Mouse (Mus musculus): ENCODE measurements at regions not wholly inside any gene's neighbourhood (a gene's known extent, or its start where the extent isn't known, plus 50 kb on each side); places are given as distances from the start of the nearest gene placed in this dataset.
"Not testable (repeated sequence)": the region's sequence is repeated elsewhere in the genome, so short reads cannot be mapped to it uniquely, and the experiment has no call there.

DNA sequence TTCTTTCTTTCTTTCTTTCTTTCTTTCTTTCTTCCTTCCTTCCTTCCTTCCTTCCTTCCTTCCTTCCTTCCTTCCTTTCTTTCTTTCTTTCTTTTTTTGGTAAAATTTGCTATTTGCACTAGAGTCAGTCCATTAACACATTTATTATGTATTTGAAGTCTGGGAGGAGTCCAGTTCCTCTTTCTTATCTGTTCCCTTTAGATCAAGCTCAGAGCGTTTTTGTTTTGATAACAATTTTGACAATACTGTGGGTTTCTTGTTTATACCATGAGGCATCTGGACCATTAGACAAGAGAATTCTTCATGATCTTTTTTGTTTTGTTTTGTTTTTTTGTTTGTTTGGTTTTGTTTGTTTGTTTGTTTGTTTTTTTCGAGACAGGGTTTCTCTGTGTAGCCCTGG is 52.3 kb upstream of the Cttnbp2 start:
- not testable (repeated sequence) for DNase-seq (ENCODE audit: inconsistent ontology term)

DNA sequence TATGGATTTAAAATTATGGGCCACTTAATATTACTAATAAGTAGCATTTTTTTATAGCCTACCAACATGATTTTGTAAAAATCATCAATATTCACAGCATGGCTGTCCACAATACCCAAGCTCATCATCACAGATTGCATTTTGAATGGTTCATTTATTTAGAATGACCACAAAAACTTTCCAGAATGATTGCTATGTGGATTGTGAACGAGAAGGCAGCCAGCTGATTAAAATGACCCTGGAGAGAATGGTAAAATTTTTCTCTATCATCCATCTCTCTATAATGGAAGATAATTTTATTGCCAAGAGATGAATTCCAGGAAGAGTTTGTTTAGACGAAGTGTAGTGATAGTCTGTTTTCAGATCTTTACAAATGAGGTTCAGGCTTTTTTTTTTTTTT is 54.6 kb upstream of the Cttnbp2 start:
- peak; percentile 94 for DNase-seq (ENCODE audit: inconsistent ontology term)

DNA sequence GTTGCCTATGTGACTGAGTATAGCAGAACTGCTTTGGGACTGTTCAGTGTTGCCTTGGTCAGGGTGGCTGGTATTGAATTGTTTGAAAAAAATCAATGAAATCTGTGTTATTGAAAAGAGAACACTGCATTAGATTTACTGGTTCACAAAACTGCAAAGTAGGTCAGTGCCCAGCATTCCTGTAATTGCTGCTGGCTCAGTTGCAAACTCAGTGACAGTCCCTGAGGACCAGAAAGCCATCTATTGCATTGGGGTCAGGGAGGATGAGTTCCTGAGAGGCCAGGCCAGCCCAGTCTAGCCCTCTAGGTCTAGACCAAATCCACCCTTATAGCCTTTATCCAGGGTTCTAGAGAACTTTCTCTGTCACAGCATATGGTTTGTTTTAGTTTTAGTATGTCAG is 63.9 kb upstream of the Cttnbp2 start:
- DNase-seq (ENCODE audit: inconsistent ontology term) = peak; percentile 72

DNA sequence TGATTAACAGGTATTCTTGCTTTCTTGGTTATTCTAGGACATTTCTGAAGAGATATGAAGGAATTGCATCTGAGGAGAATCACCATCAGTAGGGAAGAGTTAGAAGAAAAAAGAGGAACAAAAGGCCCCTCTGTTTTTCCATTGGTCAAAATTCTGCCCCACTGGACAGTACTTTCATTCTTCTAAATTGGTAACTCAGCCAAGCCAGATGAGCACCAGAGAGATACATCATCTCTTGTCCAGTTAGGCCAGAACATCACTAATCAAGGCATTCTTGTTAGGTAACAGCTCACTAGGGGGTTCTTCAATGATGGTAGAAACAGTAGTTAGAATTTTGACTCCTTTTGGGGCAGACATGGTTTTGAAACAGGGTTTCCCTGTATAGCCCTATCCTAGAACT is 74.8 kb upstream of the Cttnbp2 start:
- DNase-seq (ENCODE audit: inconsistent ontology term) = no peak

DNA sequence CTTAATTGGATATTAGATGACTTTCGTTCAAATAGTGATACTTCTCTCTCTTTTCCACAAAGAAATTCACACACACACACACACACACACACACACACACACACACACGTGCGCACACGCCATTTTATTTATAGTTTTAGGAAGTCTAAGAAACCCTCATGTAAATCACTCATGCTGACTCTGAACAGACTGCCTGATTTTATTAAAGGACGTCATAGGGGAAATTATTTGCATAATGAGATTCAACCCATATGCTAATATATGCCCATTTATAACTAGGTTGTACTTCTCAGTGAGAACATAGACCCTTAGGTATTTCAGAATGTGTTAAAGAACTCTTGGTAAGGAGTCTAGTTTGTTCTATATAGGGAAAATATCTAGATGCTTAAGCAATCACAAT is 82.0 kb upstream of the Cttnbp2 start:
- no peak for DNase-seq (ENCODE audit: inconsistent ontology term)

DNA sequence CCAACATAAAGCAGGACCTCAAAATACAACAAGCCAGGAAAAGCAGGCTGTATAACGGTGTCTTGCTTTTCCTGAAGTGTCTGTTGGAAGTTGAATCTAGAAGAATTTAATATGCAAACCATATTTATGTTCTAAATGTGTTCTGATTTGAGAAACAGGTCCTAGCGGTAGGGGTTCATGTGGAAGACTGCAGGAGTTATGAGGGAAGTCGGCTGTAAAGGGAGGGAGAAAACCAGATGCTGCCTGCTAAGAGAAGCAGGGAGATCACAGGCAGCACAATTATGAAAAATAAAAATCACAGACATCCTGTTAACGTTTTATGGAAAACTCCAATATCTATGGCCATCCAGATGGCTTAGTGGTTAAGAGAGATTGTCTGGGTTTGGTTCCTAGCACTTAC is 85.0 kb upstream of the Cttnbp2 start:
- DNase-seq (ENCODE audit: inconsistent ontology term) = no peak

DNA sequence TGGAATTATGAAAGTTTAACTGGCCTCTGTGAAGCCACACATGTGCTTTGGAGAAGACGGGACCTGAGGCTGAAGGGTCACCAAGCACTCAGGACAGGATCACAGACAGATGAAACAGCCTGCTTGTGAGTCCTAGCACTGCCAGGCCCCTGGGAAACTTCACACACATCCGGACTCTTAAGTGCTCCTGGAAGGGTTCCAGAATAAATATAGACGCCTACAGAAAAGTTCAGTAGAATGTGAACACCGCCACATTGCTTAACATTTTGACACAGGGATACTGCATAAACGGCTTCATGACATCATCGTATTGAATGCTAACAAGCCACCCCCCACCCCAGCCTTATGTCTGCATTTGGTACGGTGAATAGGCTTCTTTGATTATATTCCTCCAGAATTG is 87.3 kb upstream of the Cttnbp2 start:
- DNase-seq (ENCODE audit: inconsistent ontology term) = no peak

DNA sequence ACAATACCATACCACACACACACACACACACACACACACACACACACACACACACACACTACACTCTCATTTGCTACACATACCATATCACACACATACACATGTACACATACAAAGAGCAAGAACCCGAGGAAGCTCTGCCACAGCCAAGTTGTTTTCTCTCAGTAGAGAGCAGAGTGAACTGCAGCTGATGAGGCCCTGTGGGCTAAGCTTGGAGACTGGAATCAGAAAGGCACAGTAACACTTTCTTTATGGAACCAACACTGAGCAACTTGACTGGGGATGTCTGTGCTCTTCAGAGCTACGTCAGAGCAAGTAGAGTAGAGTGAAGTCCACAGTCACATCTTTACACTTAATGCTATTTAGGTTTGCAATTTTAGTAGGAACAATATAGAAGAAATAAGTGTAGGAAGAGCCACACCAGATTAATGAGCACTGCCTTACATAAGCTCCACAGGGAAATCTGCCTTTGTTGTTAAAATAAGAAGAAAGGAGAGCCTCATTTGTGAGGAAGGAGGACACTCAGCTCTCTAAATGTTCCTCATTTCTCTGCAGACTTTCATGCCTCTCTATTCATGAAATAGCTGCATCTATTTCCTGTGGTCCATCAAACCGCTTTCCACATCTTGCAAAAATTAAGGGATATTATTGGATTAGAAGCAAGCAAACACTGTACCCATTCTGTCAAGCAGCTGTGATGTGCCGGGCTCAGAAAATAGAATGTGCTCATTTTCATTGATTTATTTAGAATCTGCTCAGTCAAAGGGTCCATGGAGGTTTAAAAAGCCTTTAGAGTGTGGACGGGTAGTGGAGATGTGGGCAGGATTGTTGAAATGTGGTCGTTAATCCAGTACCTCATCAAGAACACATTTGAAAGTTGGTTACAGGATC is 107.0 kb upstream of the Cttnbp2 start:
- DNase-seq (ENCODE audit: inconsistent ontology term) = no peak

DNA sequence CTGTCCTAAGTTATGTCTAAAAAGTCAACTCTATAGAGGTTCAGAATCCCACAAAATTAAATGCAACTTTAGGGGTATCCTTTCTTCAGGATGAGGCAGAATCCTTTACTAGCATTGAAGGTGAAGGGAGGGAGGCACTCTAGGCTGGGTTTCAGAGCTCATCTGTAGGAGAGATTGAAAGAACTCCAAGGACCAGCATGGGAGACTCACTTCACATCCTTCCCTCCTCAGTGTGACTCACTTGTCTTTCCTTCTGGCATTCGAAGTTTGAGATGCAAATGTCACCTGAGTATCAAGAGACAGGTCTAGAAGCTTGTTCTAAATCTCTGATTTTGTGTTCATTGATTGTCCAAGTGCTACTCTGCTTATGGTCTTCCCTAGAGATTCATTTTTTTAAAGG is 113.9 kb upstream of the Cttnbp2 start:
- no peak for DNase-seq (ENCODE audit: inconsistent ontology term)

DNA sequence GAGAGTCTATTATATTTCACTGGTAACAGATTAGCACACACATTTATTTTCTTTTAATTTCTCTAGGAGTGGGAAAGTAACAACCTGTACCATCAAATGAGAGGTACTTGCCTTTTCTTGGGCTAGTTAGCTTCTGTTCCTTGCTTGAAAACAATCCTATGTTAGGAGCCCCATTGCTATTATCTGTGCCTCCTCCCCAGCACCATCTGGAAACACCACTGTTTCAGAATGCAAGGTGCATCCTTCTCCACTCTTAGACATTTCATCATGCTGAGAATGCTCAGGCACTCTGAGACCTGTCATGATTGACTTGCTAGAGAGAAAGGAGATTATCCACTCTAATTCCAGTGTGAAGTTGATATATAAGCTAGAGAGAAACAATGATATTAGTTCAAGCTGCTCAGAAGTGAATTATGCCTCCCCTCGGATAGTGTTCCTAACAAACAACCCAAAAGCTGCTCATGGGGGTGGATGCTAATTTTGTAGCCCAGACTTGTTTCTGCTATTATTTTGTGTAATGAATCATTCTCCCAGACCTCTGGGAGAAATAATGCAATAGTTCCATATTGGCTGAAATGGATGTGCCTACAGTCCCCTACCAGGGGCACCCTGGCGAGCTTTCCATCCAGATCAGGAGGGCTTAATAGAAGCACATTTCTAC is 119.0 kb upstream of the Cttnbp2 start:
- no peak for DNase-seq (ENCODE audit: inconsistent ontology term)

DNA sequence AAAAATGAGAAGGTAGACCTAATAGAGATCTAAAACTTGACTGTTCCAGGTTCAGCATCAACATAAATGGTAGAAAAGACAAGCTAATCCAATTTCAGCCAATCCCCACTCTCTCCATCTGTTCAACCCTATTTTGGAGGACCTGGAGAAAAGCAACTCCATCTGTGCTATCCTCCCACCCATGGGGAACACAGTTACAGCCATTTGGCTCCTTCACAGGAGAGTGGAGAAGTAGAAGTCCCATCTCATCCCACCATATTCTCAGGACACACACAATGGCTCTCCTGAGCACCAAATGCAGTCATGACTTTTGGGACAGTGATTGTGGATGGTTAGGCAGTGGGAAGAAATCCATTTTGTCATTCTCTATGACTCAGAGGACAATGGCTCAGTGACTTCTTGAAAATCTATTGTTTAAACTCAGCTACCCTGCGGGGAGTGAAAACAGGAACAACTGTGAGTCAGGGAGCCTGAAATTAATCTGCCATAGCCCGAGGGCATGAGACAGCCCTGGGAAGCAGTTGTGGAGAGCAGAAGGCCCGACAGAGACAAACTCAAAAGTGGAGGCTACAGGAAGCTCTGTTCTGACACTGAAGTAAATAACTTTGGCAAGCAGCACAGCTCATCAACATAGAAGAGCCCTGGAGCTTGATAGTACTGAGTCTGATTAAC is 125.2 kb upstream of the Cttnbp2 start:
- DNase-seq (ENCODE audit: inconsistent ontology term) = peak; percentile 89

DNA sequence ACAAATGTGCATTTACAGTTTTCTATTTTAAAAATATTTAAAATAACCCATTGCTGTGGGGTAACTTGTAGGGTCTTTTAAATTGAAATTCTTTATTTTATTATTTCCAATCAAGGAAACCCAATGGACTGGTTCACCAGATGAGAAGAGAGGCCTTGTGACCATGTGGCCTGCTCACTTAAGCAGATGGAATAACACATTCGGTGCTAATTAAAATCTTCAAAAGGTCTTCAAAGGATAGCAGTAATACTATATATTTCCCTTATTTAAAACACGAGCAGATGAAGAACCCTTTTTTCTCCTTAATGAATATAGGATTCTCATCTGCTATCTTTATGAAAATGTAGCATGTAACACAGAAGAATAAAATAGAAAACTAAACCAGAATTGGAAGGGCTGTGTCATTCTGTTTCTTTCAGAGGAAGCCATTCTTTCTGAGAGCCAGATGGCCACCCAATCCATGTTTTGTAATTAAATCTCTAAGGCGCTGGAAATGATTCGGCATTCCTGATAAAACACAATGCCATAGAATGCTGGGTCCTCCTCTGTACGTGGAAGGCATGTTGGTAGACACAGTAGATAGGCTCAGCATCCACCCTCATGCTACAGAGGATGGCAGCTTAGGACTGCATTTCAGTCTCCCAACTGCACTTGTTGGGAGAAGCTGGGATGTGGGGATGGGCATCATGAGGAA is 134.4 kb upstream of the Cttnbp2 start:
- DNase-seq (ENCODE audit: inconsistent ontology term) = no peak

DNA sequence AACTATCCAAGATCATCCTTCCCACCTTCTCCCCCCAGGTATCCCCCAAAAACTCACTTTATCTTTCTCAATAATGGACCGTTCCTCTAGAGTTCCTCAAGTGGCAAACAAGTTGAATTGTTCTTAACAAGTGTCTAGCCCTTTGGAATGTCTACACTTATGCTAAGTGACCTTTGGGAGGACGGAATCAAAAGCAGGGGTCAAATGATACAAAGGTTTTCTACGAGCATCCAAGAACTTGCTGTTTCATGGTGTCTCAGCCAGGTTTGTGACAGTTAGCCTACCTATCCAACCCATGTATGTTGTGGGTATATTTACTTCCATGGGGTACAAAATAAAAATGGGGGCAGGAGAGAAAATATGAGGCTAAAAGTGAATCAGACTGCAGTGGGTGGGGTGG is 136.7 kb upstream of the Cttnbp2 start:
- no peak for DNase-seq (ENCODE audit: inconsistent ontology term)

DNA sequence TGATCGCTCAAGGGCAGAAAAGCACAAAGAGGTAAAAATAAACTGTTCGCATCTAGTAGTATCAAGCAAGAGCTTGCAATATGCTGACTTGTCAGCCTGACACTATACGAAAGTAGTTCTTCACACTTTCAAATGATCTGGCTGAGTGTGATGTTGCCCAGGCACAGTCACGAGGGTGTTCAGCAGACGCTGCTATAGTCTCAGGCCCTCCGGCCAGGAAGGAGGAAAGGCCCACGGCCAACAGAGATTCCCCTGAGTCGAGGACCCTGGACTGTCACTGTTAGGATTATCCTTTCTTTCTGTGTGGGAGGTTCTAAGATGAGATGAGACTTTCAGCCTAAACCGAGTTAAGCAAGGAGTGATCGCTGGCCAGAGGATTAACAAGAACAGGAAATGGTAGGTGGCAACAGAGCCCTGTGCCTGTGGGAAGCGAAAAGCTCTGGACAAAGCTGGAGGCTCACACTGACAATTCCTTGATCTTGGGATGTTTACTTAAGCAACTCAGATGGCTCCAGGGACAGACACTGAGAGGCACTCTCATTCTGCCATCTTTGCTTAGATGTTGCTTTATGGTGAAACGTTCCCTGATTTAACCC is 137.5 kb upstream of the Cttnbp2 start:
- DNase-seq (ENCODE audit: inconsistent ontology term) = no peak

DNA sequence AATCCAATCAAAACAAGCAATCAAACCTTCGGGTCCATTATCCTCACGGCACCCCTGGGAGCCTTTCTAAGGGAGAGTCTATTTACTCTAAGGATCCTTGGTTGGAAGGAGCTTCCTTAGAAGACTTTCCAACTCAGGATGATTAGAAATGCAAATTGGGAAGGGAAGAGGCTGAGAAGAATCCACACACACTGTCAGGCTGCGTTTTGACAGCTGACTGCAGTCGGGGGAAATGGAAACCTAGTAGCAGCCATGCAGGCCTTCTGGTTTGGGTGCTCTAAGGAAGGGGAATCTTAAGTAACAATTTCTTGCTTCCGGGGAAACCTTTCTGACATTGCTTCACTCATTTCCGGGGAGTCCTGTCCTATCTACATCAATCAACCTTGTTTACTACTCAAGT is 139.6 kb upstream of the Cttnbp2 start:
- DNase-seq (ENCODE audit: inconsistent ontology term) = no peak

DNA sequence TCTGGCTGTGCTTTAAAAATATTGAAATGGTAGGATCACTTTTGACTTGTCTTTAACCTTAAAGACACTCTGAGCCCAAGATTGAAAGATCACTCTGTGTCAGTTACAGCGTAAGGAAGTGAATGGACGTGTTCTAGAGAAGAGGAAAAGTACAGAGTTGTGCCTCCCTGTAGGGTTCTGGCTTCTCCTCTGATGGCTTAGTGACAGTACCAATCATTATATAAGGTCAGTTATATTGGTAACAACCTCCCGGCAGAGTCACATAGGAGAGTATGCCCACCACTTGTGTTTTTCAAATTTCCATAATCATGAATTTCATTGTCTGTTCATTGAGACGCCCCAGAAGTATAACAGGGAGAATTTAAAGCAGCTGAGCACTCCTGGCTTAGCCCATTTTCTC is 141.6 kb upstream of the Cttnbp2 start:
- no peak for DNase-seq (ENCODE audit: inconsistent ontology term)

DNA sequence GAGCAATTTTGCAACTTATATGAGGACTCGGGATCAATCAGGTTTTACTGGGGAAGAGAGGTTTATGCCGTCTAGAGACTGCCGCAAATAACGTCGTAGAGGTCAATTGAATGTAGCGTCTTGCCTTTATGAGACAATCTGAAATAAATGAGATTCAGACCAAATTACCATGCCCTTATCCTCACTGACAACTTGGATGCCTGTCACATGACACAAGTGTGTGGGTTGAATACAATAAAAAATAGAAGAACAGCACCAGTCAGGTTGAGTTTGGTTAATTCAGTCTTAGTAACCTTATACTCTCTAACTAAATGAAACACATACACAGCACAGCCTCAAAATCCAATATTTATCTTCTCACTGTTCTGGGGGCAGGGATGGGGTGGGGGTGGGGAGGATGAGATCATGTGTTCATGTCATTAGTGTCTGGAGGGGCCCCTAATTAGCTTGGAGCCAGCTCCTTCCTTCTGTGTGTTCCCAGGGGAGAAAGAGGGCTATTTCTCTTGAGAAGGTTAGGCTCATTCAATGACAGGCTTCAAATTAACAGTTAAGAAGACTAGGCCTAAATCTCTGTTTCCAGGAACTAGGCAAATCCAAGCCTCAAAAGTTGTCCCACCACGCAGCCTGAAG is 142.2 kb upstream of the Cttnbp2 start:
- DNase-seq (ENCODE audit: inconsistent ontology term) = no peak

DNA sequence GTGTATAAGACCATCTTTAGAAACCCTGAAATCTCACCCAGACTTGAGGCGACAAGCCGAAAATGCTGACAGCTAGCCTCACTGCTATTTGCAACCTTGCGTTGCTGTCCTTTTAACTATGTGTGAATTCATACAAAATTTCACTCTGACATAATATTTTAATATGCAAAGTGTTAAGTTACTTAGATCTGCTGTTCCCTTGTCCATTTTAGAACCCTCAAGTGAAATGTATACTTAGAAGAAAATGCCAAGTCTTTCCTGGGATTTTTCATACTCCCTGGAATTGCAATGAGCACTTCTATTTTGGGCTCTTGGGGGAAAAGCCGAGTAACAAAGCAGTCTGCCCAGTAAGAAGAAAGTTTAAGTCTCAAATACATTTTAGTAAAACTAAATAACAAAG is 150.0 kb upstream of the Cttnbp2 start:
- DNase-seq (ENCODE audit: inconsistent ontology term) = no peak

DNA sequence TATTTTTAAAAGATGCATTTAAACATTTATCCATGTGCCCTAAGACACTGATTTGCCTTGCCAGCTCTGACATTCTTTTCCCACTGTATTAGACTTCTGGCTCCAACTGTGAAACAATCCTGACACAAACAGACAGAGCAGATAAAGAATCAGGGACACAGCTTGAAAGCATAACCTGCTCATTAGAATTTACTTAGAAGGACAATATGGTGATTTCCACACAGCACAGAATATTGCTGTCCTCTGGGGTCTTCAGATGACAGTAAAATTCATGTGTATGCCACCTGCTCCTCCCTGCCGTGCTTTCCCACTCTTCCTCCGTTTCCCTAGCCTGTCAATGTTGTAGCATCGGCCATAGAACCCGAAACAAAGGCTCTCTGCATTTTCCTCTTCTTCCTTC is 151.3 kb upstream of the Cttnbp2 start:
- no peak for DNase-seq (ENCODE audit: inconsistent ontology term)

DNA sequence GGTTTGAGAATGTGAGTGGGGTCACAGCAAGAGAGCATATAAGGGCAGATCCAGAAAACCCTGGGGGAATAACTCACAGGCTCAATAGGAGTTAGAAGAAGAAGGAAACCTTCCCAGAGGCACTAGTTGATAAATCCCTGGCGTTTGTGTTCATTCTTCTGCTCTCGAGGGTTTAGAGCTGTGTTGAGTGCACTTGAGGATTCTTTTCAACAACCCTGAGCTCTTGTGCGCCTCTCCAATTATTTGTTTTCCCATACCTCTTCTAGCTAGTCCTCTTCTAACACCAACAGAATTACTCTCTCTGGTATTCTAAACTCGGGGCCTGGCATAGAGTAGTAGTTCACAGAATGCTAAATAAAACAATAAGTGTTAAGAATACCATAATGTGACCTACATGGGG is 151.9 kb upstream of the Cttnbp2 start:
- no peak for DNase-seq (ENCODE audit: inconsistent ontology term)

DNA sequence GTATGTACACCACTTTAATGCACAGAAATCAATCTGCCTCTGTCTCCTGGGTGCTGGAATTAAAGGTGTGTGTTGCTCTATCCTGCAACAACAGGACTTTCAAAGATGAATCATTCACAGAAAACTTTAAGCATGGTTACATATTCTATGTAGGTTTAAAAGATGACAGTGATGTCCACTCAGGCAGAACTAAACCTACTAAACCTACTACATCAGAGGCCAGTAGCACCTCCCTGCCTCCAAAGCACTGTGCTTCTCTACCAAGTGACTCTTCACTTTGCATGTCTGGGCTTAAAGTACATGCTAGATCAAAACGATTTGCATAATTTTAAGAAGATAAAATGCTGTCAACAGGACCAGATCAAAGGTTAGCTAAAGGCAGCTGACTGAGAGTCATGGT is 156.0 kb upstream of the Cttnbp2 start:
- no peak for DNase-seq (ENCODE audit: inconsistent ontology term)

All from Muller cell, postnatal 12 days (primary cell).